Mouse (Mus musculus) hindbrain, embryonic 12.5 days (tissue): ENCODE measurements around the gene Tdp1. TPM values are rescaled to one million over a fixed set of nuclear protein-coding genes. Genes with fewer than 3 reads are reported as not detected.
A peak's percentile ranks its signal among the peaks of the same experiment; 100 is the strongest.

Source experiments
- ATAC-seq: fragments of 200-750 bp; cut with Nextera tagmentation; 2 replicates; pipeline ENCODE4 v1.8.0; 2017; ENCODE audit warnings: moderate TSS enrichment; ENCODE audit not compliant: low FRiP score
- H3K27ac ChIP-seq: fragments of 300-500 bp; sonication (generic); 2 replicates; pipeline ENCODE4 v1.5.1; 2016; ENCODE audit warnings: mild to moderate bottlenecking
- H3K27me3 ChIP-seq: fragments of 300-500 bp; sonication (generic); 2 replicates; pipeline ENCODE4 v1.6.1; 2016; ENCODE audit warnings: mild to moderate bottlenecking
- H3K36me3 ChIP-seq: fragments of 300-500 bp; sonication (generic); 2 replicates; pipeline ENCODE4 v1.6.1; 2016; ENCODE audit warnings: mild to moderate bottlenecking
- H3K4me1 ChIP-seq: fragments of 300-500 bp; sonication (generic); 2 replicates; pipeline ENCODE4 v1.6.1; 2016
- H3K4me2 ChIP-seq: fragments of 300-500 bp; sonication (generic); replicated peaks from 2 replicates; pipeline ENCODE4 v1.6.1; 2016; ENCODE audit warnings: mild to moderate bottlenecking
- H3K4me3 ChIP-seq: fragments of 300-500 bp; sonication (generic); 2 replicates; pipeline ENCODE4 v1.5.1; 2016; ENCODE audit warnings: mild to moderate bottlenecking
- H3K9ac ChIP-seq: fragments of 300-500 bp; sonication (generic); 2 replicates; pipeline ENCODE4 v1.6.1; 2016; ENCODE audit warnings: mild to moderate bottlenecking, moderate library complexity
- H3K9me3 ChIP-seq: fragments of 300-500 bp; sonication (generic); replicated peaks from 2 replicates; pipeline ENCODE4 v1.6.1; 2016; ENCODE audit warnings: mild to moderate bottlenecking
- WGBS: fragments of 180-500 bp; shearing (Covaris S2); methylation state at CpG from one replicate; pipeline ENCODE4 v1.1.7; 2016; 5-methylcytosine and 5-hydroxymethylcytosine counted together
- polyA plus RNA-seq: library from polyadenylated mRNA; unstranded; fragments of >200 nt; fragmentation: Nextera tagmentation; extraction: Ambion mirVana; gene quantifications from 2 replicates; pipeline ENCODE4 v1.2.1, GENCODE M21; 2016

Gene Tdp1
- polyA plus RNA-seq, result 58.5 and 61.3 TPM in 2 replicates

DNA sequence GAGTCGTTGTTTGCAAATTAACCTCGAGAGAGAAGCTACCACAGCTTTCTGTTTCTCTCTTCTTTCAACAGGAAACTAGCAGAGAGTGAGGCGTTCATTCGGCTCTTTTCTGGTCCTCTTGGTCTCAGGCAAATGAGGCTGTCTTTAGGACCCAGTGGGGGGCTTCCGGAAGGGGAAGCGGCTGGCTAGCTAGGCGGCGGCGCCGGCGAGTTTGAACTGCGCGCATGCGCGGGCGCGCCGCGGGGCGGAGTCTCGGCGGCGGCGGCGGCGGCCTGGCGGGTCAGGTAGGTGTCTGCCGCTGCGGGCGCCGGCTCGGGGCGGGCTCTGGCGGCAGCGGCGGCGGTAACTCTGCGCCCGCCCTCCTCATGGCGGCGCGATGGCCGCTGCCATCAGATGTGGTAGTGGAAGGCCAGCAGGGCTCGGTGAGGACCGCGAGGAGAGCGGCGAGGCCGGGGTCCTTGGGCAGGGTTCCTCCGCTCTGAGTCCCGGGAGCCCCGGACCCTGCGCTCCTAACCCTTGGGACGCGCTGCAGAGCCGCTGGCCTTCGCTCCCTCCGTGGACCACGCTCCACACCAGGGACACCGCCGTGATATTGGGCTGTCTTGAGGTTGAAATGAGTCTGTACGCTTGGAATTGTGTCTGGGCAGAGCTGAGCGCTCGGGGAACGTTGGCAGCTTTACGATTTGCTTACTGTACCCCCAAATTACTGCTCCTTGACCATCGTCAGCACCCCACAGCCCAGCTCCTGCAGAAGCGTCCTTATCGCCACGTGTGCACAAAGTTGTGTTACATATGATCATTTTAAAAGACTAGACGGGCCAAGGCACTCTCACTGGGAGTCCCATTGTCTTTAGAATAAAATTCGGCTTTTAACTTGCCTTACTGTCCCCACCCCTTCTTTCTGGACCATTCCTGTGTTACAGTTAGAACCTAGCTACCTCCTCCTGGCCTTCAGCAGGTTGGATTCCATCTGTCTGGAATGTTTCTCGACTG, at the start of gene Tdp1, which contains the start of gene Efcab11:
Gene Tdp1 (plus strand): TSS at position 249 of the 993 bp plus-strand sequence.
Gene Efcab11 (minus strand): TSS at position 171 of the 993 bp plus-strand sequence.
- under 1% methylated on average over 66 of the region's 73 CpGs for WGBS
- peaks cover 27% of the 10 kb centered on the region for H3K4me1 ChIP-seq

GRCm38 (mm10) chr12:99836404-99837131, 47.7 kb upstream of the Tdp1 start:
- Histone ChIP-seq H3K4me1 (peaks cover 9% of the 10 kb centered on the region), H3K9me3 (no peaks in the 10 kb centered on the region), H3K27ac (peak overlapping the region; percentile 64), H3K4me2 (peak overlapping the region; percentile 32), H3K36me3 (no peaks in the 10 kb centered on the region), H3K27me3 (no peaks in the 10 kb centered on the region), H3K9ac (no peak overlapping the region; the same call in 1 of the 2 replicates), H3K4me3 (no peak overlapping the region)
- peak; percentile 81 for ATAC-seq
- 49% methylated on average over 20 of the region's 20 CpGs for WGBS

More for the DNA sequence above, at the start of gene Tdp1, which contains the start of gene Efcab11:
- peak within 1 kb of the TSS; percentile 93 for H3K4me2 ChIP-seq
- H3K27ac ChIP-seq, result peak within 1 kb of the TSS; percentile 86
- no peaks in the 10 kb centered on the region for H3K36me3 ChIP-seq
- peak within 1 kb of the TSS; percentile 87 for H3K4me3 ChIP-seq
- H3K27me3 ChIP-seq, result no peaks in the 10 kb centered on the region
- peak; percentile 81 for ATAC-seq
- no peaks in the 10 kb centered on the region for H3K9me3 ChIP-seq
- H3K9ac ChIP-seq, result peak within 1 kb of the TSS; percentile 93

DNA sequence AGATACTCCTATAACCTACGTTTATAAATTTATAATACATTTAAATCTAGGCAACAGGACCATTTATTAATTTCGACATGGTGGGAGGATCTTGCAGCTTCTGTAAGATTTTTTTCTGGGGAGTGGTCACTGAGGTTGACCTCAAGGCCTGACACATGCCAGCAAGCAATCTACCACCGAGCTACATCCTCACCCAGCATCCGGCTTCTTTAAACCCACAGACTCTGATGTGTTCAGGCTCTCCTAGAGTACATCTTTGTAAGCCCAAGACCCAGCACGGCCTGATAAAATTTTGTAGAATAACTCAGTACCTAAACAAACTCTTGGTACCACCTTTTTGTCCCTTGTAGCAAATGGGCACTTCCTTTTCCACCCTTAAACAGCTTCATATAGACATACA, 46.8 kb upstream of the Tdp1 start:
- no peaks in the 10 kb centered on the region for H3K36me3 ChIP-seq
- 94% methylated on average over 5 of the region's 5 CpGs for WGBS
- ATAC-seq, result no peak

GRCm38 (mm10) chr12:99838109-99838508, 46.2 kb upstream of the Tdp1 start:
- Histone ChIP-seq H3K4me3 (no peak overlapping the region), H3K36me3 (no peaks in the 10 kb centered on the region), H3K4me1 (peaks cover 9% of the 10 kb centered on the region), H3K27ac (no peak overlapping the region), H3K4me2 (no peak overlapping the region), H3K9ac (no peak overlapping the region), H3K9me3 (no peaks in the 10 kb centered on the region), H3K27me3 (no peaks in the 10 kb centered on the region)
- no peak for ATAC-seq
- 81% methylated on average over 11 of the region's 11 CpGs for WGBS

More for the DNA sequence above, 46.8 kb upstream of the Tdp1 start:
- no peak overlapping the region for H3K27ac ChIP-seq
- no peak overlapping the region for H3K4me3 ChIP-seq
- H3K4me1 ChIP-seq, result peaks cover 9% of the 10 kb centered on the region
- H3K9me3 ChIP-seq, result no peaks in the 10 kb centered on the region
- no peak overlapping the region for H3K9ac ChIP-seq
- no peak overlapping the region for H3K4me2 ChIP-seq
- no peaks in the 10 kb centered on the region for H3K27me3 ChIP-seq

- Histone ChIP-seq H3K9me3 (no peaks in the 10 kb centered on the region), H3K9ac (no peak overlapping the region), H3K4me3 (no peak overlapping the region), H3K27ac (no peak overlapping the region), H3K27me3 (no peaks in the 10 kb centered on the region), H3K36me3 (no peaks in the 10 kb centered on the region), H3K4me2 (no peak overlapping the region), H3K4me1 (peaks cover 9% of the 10 kb centered on the region)
- ATAC-seq, result no peak
- WGBS, result 80% methylated on average over 14 of the region's 14 CpGs
Observed at GRCm38 (mm10) chr12:99838703-99839102, 45.6 kb upstream of the Tdp1 start.

GRCm38 (mm10) chr12:99844951-99845350, 39.4 kb upstream of the Tdp1 start:
- no peak overlapping the region for H3K9ac ChIP-seq
- no peaks in the 10 kb centered on the region for H3K27me3 ChIP-seq
- ATAC-seq, result no peak
- H3K9me3 ChIP-seq, result no peaks in the 10 kb centered on the region
- no peak overlapping the region for H3K4me2 ChIP-seq
- WGBS, result 85% methylated on average over 8 of the region's 8 CpGs
- no peaks in the 10 kb centered on the region for H3K36me3 ChIP-seq
- no peak overlapping the region for H3K27ac ChIP-seq
- H3K4me1 ChIP-seq, result peaks cover 6% of the 10 kb centered on the region; the same call in 1 of the 2 replicates
- no peak overlapping the region for H3K4me3 ChIP-seq

DNA sequence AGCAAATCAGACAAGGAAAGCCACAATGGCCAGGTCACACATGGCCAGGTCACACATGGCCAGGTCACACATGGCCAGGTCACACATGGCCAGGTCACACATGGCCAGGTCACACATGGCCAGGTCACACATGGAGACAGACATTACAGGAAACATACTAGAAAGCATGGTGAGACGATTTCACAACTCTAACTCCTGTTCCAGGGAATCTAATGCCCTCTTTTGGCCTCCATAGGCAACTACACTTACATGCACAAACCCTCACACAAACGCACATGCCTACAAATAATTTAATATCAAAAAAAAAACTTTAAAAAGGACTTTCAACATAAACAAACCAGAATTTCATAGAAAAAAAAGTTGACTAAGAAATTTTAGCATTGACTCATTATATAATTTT, 34.3 kb upstream of the Tdp1 start:
- Histone ChIP-seq H3K4me1 (peaks cover 10% of the 10 kb centered on the region; the same call in 1 of the 2 replicates), H3K9me3 (no peaks in the 10 kb centered on the region)
- ATAC-seq, result no peak

GRCm38 (mm10) chr12:99853323-99854258, 30.7 kb upstream of the Tdp1 start:
- H3K4me2 ChIP-seq, result no peak overlapping the region
- no peaks in the 10 kb centered on the region for H3K27me3 ChIP-seq
- H3K9me3 ChIP-seq, result no peaks in the 10 kb centered on the region
- WGBS, result 75% methylated on average over 14 of the region's 14 CpGs
- ATAC-seq, result peak; percentile 75
- H3K36me3 ChIP-seq, result no peaks in the 10 kb centered on the region
- H3K4me3 ChIP-seq, result no peak overlapping the region
- H3K9ac ChIP-seq, result no peak overlapping the region
- H3K4me1 ChIP-seq, result 0 out of 2 replicates have a peak, but pooled peaks cover 4% of the 10 kb centered on the region
- peak overlapping the region; percentile 31 for H3K27ac ChIP-seq

More for the DNA sequence above, 34.3 kb upstream of the Tdp1 start:
- WGBS, result 92% methylated on average over 2 of the region's 2 CpGs
- H3K27ac ChIP-seq, result no peak overlapping the region
- no peak overlapping the region for H3K4me3 ChIP-seq
- H3K4me2 ChIP-seq, result no peak overlapping the region
- H3K36me3 ChIP-seq, result no peaks in the 10 kb centered on the region
- H3K9ac ChIP-seq, result no peak overlapping the region
- no peaks in the 10 kb centered on the region for H3K27me3 ChIP-seq

GRCm38 (mm10) chr12:99856011-99856410, 28.3 kb upstream of the Tdp1 start:
- Histone ChIP-seq H3K4me3 (no peak overlapping the region), H3K4me1 (0 out of 2 replicates have a peak, but pooled peaks cover 4% of the 10 kb centered on the region), H3K4me2 (no peak overlapping the region), H3K9me3 (no peaks in the 10 kb centered on the region), H3K36me3 (no peaks in the 10 kb centered on the region), H3K27ac (no peak overlapping the region), H3K27me3 (no peaks in the 10 kb centered on the region), H3K9ac (no peak overlapping the region)
- WGBS, result 62% methylated on average over 9 of the region's 9 CpGs
- ATAC-seq, result no peak

GRCm38 (mm10) chr12:99858664-99859063, 25.7 kb upstream of the Tdp1 start:
- WGBS, result 92% methylated on average over 5 of the region's 5 CpGs
- H3K4me3 ChIP-seq, result no peak overlapping the region
- ATAC-seq, result no peak
- H3K9me3 ChIP-seq, result no peaks in the 10 kb centered on the region
- H3K36me3 ChIP-seq, result no peaks in the 10 kb centered on the region
- no peak overlapping the region for H3K4me2 ChIP-seq
- no peaks in the 10 kb centered on the region for H3K27me3 ChIP-seq
- no peak overlapping the region for H3K9ac ChIP-seq
- no peak overlapping the region for H3K27ac ChIP-seq
- H3K4me1 ChIP-seq, result no peaks in the 10 kb centered on the region

DNA sequence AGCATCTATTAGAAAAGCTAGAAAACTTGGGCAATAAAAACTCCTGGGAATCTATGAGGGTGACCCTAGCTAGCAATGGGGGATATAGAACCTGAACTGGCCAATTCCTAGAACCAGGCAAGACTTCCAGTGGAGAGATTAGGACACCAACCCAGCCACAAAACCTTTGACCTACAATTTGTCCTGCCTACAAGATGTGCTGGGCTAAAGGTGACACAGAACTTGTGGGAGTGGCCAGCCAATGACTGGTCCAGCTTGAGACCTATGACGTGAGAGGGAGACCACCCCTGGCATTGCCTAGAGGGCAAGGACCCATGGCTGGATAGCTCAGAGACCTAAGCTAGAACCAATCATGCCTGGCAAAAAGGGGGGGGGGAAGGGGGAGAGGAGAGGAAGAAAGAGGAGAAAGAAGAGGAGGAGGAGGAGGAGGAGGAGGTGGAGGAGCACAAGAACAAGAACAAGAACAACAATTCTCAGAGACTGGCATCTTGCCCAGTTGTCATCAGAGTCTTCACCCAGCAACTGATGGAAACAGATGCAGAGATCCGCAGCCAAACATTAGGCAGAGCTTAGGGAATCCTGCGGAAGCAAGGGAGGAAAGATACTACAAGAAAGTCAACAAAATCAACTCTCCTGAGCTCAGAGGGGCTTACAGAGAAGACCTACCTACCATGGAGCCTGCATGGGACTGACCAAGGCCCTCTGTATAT, 24.8 kb upstream of the Tdp1 start:
- Histone ChIP-seq H3K27ac (no peak overlapping the region), H3K9me3 (no peaks in the 10 kb centered on the region), H3K4me1 (no peaks in the 10 kb centered on the region), H3K36me3 (no peaks in the 10 kb centered on the region), H3K4me2 (no peak overlapping the region), H3K4me3 (no peak overlapping the region), H3K27me3 (no peaks in the 10 kb centered on the region), H3K9ac (no peak overlapping the region)
- ATAC-seq, result no peak
- 78% methylated on average over 3 of the region's 3 CpGs for WGBS
